Mouse (Mus musculus): ENCODE results near the gene Rcor2.

- no peak for TF ChIP-seq POLR2A (IDR thresholded peaks at IDR 0.05; ENCODE audit: borderline replicate concordance, control insufficient read depth, low read depth, low read length)
- TF ChIP-seq CTCF (IDR thresholded peaks at IDR 0.05; ENCODE audit: control insufficient read depth, insufficient read depth, low read length) = no peak
These were observed at the start of gene Rcor2 for GRCm38 (mm10) chr19:7267091-7267741.

Measured in bone marrow, adult 2 months (tissue).